Mouse (Mus musculus) hindlimb bud, embryonic 11.5 days (tissue): ENCODE measurements at regions not wholly inside any gene's neighbourhood (a gene's known extent, or its start where the extent isn't known, plus 50 kb on each side); places are given as distances from the start of the nearest gene placed in this dataset.

Experiments
- DNase-seq: peaks from one replicate; pipeline ENCODE4 v3.0.0-alpha.2; 2012; ENCODE audit warnings: low read depth, low spot score; ENCODE audit errors: extremely low spot score

- peak; percentile 35 for DNase-seq
Observed at GRCm38 (mm10) chr8:56682564-56682963, 131.7 kb downstream of the Fbxo8 start.

- DNase-seq, result no peak
Observed at GRCm38 (mm10) chr8:56684352-56684751, 133.5 kb downstream of the Fbxo8 start.

GRCm38 (mm10) chr8:56695436-56695835, 144.5 kb downstream of the Fbxo8 start:
- no peak for DNase-seq

DNA sequence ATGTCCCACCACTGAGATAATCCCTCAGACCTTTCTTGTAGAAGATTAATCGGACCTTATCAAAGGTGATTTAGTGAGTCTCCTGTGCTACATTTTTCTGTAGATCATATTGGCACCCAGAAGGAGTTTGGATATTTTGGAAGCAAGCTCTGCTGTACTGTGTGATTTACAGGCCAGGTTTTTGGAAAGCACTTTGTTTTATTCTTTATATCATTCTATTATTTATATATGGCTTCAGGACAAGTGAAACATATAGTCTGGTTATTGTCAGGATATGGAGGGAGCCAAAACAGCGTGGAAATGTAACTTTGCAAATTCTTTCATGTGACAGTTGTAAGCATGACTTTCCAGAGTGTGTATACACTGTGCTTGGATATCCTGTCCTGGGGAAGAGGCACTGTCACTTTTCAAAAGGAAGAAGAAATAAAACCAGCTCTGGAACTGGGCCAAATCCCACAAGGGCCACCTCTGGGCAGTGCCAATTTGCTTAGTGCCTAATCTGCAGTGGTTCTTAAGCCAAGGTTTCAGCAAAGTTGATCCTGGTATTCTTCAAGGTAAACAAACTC, 149.8 kb downstream of the Fbxo8 start:
- DNase-seq, result no peak

DNA sequence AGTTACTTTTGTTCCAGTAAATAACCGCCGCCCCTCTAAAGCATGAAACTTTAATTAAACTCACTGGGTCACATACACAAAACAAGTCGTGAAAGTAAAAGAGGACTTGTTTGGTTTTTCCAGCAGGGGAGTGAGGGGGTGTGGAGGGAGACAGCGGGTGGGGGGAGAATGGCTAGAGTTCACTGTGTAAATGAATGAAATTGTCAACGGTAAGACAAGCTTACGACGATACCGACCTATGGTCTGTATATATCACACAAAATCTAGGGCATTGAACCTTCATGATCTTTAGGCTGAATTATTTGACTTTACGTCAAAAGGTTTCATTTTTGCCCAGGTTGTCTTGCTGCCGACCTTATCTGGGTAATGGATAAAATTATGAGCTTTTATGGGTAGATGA, 155.5 kb downstream of the Fbxo8 start:
- no peak for DNase-seq

- DNase-seq, result no peak
Observed at GRCm38 (mm10) chr8:56706941-56707706, 156.2 kb downstream of the Fbxo8 start.

- DNase-seq, result no peak
Observed at GRCm38 (mm10) chr8:56720001-56720400, 169.1 kb downstream of the Fbxo8 start.

DNA sequence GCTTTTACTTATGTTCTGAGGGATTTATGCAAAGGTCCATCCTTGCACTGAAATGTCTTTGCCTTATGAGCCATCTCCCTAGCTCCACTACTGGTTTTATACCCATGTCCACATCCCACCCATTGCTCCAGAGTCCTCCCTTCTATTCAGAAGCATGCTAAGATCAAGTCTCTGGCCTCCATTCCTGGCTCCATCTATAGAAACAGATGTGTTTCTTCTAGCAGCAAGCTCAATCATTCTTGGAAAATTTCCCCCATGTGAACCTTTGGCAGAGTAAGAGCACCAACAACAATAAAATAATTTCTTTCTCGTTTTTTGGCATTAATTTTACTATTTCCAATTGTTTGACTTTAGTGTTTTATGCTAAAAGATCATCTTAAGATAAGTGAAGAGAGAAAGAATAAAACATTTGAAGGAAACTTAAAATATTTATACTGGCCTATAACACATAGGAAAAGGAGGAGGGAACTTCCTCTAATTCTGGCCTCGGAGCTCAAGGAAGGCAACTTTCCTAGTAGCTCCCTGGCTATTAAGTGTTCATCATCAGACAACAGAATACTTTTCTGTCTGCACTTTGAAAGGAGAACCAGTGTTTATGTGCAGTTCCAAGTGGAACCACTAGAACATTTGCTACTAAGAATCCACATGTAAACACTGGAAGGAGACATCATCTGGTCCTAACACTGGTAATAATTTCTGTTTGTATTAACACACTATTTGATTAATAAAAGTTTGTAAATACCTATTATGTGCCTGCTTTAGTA, 171.8 kb downstream of the Fbxo8 start:
- DNase-seq, result no peak

DNA sequence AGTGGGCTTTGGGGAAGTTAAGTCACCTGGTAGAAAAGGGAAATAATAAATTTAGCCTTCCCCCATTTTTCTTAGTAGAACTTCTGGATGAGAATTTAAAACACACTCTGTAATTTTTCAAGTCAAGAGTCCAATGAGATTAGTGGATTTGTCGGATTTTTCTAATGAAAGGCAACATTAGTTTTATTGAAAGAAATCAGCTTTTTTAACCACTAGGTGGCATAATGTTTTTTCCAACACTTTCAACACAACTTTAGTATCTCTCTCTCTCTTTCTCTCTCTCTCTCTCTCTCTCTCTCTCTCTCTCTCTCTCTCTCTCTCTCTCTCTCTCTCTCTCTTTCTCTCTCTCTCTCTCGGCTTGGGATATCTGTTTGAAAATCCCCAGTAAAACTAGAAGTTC, 173.7 kb downstream of the Fbxo8 start:
- no peak for DNase-seq

- no peak for DNase-seq
Observed at GRCm38 (mm10) chr8:56733318-56733717, 182.4 kb downstream of the Fbxo8 start.

DNA sequence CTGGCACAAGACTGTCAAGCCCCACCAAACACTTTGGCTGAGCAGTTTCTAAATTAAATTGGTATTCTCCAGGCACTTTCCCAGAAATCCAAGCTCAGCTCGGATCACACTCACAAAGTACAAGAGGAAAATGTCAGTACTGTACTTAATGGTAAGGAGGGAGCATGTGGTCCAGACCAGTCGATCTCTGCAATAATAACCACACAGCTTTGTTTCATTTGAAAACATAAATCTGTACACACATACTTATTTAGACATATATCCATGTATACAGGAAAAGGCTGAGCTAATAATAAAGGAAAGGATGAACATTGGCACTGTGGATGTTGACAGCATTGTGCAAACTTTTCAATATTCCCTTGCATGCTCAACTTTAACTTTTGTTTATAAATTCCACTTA, 184.1 kb downstream of the Fbxo8 start:
- no peak for DNase-seq

DNA sequence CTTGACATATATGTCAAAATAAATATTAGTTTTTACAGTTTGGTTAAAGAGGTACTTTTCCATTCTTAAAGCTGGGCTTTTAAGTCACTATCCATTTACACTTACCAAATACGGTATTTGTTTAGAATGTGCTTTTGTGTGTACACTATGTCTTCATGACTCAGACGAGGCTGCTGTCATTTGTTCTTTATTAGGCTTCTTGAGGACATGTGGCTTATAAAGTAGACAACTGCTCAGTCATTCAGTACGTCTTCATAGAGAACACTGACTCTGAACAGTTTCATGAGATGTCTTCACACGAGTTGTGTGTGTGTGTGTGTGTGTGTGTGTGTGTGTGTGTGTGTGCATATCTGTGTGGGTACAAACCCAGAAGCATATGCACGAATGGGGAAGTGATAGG, 216.1 kb downstream of the Fbxo8 start:
- DNase-seq, result no peak

- no peak for DNase-seq
Observed at GRCm38 (mm10) chr8:56784441-56784840, 233.6 kb downstream of the Fbxo8 start.

DNA sequence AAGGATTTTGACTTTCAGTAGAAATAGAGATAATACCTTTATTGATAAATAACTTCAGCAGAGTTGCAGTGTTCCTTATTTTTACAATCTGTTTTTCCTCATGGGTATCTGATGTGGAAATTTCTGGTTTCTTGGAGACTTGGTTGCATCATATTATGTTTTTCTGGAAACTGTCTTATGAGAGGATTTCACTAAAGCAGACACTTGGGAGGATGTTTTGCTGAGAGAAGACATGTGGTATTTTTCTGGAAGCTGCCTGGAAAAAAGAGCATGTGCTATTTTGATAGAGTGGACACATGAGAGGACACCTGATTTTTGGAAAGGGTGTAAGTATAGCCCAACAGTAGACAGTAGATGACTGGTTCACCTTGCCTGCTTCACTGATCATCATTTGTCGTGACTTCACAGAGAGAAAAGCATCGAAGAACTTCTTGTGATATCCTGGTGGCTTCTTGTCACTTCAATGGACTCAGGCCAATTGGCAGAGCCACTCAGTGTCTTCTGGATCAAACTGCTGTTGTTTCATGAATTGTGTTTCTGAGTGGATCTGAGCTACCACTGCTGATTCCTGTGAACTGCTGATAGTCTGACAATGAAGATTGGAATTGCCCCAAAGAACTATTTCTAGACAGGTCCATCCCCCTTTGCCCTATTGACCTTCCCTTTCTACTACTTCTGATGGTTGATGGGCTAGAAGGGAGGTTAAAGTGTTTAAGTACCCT, 238.8 kb downstream of the Fbxo8 start:
- no peak for DNase-seq

- DNase-seq, result peak; percentile 50
Observed at GRCm38 (mm10) chr8:56832651-56833050, 281.8 kb downstream of the Fbxo8 start.

DNA sequence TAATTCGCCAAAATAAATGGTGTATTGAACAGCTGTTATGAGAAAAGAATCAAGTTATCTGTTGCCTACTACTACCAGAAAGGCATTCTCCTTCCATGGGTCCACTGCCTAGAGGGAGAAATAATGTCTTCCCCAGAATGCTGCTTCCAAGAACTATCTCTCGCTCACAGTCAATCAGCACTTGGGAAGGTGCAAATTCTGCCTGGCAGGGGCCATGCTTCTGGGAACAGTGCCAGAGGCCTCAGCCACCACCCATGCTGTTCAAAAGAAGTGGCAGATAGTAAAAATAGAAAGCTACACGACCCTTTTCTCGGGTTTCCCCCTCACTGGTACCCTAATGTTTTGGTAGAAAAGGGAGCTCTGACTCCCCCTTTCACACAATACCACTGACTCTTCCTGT, 282.2 kb downstream of the Fbxo8 start:
- DNase-seq, result no peak

GRCm38 (mm10) chr8:56883449-56883848, 332.6 kb downstream of the Fbxo8 start:
- DNase-seq, result no peak

GRCm38 (mm10) chr8:56884195-56884594, 333.3 kb downstream of the Fbxo8 start:
- DNase-seq, result peak; percentile 28

- no peak for DNase-seq
Observed at GRCm38 (mm10) chr8:56893638-56894037, 342.7 kb downstream of the Fbxo8 start.

DNA sequence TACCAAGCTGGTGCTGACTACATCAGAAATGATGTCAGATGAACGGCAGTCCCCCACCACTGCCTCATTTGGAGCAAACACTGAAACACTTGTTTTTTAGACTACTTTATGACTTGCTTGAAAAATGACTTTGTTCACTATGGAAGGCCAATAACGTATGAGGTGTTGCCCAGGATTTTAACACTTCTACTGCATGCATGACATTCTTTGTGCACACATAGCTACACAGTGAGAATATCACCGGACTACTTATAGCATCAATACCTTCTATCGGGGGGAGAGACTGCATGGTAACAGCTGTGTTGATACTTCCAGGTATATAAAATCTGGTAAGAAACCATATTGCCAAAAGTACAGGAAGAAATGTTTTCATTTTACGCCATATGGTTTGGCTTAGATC, 364.5 kb downstream of the Fbxo8 start:
- peak; percentile 44 for DNase-seq

DNA sequence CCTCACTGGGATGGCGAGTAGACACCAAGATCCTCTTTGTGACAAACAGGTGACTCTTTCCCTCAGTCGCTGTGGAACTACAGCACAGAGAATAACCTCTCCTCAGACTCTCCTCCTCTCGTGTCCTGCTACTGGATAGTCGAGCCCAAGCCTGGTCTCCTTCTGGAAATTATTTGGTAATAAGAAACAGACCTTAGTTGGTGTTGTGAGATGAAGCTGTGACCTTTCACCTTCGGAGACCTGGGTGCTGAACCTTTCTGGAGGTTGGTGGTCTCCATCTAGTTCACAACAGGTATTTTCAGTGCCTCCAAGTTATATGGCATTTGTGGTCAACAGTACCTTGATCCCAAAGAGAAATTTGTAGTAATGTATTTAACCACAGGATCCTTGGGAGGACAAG, 365.1 kb downstream of the Fbxo8 start:
- DNase-seq, result peak; percentile 70
